Mouse (Mus musculus): ENCODE measurements around the gene Cisd2.
A peak's percentile ranks its signal among the peaks of the same experiment; 100 is the strongest.

Gene Cisd2

DNA sequence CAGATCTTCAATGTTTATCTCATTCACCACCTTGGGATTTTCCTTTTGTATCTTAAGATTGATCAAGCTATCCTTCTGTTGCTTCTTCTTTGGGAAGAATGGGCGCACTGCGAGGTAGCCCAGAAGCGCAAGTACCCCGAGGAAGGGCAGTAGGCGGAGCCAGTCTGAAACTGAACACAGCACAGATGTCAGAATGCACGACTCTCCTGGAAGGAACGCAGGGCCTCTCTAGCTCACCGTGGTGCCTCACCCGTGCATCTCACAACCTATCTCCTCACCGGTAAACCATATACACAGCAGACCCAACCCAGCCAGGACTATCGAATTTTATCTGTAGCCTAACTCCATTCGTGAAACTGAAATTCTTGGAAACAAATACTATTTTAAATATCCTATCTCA is 12.7 kb downstream of the Cisd2 start:
- DNase-seq (ENCODE audit: low spot score): no peak

DNA sequence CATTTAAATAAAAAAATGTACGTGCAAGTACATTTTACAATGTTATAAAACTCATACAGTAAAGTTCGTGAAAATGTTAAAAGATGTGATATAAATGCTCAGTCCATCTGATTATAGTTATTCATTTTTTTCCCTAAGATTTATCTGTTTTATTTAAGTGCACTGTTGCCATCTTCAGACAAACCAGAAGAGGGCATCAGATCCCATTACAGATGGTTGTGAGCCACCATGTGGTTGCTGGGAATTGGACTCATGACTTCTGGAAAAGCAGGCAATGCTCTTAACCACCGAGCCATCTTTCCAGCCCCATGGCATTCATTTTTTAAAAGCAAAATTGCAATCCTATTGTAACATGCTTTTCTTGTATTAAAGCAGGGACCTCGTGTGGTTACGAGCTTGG is 14.5 kb downstream of the Cisd2 start:
- no peak for DNase-seq (ENCODE audit: low spot score)

DNA sequence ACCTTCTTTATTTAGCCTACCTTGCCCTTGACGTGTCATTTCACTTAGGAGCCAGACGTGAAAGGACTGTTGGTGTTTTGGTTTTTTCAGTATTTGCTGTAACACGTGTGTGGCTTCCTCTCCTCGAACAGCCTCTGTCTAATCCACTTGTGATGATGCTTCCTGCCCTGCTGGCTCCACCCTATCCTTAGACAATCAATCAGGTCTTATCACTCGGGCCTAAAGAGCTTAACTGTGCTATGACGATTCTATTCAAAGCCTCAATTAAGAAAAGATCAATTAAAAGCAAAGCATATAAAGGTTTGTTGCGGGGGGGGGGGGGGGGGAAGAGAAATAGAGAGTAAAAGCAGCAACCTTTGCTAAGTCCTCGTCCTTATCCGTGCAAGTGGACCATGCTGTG is 16.4 kb downstream of the Cisd2 start:
- DNase-seq (ENCODE audit: low spot score): no peak

DNA sequence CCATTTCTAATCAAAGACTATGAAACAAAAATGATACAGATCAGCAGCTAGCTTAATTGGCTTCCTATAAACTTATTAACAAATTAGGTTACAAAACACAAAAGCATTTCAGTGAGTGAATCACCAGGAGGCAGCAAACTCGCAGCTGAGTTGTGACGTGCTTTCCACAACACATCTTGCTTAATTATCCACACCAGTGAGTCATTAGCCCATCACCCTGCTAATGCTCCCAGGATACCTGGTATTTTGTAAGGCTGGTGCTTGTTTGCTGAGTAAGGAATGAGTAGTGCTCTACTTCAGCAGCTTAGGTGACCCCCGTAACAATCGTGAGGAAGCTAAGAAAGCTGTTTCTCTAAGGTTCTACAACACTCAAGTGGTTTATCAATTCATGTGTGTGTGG is 19.1 kb downstream of the Cisd2 start:
- DNase-seq (ENCODE audit: low spot score): no peak

DNA sequence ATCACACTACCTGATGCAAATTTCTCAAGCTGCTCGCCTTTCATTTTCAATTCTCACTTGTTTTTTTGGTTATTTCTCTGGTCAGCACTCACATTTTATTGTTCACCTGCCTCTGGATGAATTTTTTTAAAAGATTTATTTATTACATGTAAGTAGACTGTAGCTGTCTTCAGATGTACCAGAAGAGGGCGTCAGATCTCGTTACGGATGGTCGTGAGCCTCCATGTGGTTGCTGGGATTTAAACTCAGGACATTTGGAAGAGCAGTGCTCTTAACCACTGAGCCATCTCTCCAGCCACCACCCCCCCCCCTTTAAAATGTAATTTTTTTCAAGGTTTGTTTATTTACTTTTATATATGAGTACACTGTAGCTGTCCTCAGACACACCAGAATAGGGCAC is 19.9 kb downstream of the Cisd2 start:
- no peak for DNase-seq (ENCODE audit: low spot score)

DNA sequence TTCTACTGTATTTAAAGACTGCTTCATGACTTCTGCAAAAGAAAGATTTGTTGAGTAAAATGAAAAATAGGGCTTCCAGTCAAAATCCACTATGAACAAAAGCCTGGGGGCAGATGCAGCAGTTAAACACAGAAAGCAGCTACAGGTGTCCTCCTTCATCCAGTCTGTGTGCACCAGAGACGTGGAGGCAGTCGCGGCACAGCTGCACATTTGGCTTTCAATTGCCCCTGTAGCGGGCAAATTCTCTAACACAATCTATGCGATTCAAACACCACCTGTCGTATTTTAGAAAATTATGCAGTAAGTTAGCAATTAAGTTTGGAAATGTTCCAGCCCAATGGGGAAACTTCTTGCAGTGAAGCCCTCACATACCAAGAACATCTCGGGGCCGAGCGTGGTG is 20.5 kb downstream of the Cisd2 start:
- no peak for DNase-seq (ENCODE audit: low spot score)

DNA sequence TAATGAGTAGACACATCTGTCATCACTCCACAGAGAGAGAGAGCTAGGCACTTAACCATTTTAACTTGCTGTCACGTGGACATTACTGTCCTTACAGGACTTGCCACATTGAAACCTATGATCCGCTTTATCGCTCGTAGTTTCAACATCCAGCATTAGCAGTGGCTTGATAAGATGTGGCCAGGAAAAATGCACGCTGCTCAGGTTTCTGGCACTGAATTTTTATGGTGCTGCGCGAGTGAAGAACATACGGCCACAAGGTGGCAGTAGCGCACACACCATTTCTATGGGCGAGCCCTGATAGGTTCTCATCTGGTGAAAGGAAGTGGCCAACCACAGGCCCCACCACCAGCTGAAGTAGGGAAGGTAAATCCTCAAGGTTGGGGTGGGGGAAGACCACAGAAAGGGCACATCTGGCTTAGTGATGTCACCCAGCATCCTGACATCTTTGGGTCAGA is 21.5 kb downstream of the Cisd2 start:
- peak; percentile 80 for DNase-seq (ENCODE audit: low spot score)

GRCm38 (mm10) chr3:135397112-135397511 is 26.6 kb downstream of the Cisd2 start:
- DNase-seq (ENCODE audit: low spot score): no peak

DNA sequence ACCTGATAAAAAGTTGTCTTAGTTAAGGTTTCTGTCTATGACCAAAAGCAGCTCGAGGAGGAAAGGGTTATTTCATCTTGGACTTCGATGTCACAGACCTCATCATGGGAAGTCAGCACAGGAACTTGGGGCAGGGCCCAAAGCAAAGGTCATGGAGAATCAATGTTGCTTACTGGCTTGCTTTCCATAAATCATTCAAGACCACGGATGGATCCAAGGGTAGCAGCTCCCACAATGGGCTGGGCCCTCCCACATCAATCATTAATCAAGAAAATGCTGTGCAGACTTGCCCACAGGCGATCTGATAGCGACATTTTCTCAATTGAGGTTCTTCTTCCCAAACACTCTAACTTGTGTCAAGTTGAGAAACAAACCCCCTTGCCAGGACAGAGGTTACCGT is 27.6 kb downstream of the Cisd2 start:
- DNase-seq (ENCODE audit: low spot score): no peak

GRCm38 (mm10) chr3:135395085-135395484 is 28.6 kb downstream of the Cisd2 start:
- DNase-seq (ENCODE audit: low spot score): no peak

- no peak for DNase-seq (ENCODE audit: low spot score)
Measured at GRCm38 (mm10) chr3:135393186-135393585, 30.5 kb downstream of the Cisd2 start.

- no peak for DNase-seq (ENCODE audit: low spot score)
Measured at GRCm38 (mm10) chr3:135379868-135380267, 43.9 kb downstream of the Cisd2 start.

DNA sequence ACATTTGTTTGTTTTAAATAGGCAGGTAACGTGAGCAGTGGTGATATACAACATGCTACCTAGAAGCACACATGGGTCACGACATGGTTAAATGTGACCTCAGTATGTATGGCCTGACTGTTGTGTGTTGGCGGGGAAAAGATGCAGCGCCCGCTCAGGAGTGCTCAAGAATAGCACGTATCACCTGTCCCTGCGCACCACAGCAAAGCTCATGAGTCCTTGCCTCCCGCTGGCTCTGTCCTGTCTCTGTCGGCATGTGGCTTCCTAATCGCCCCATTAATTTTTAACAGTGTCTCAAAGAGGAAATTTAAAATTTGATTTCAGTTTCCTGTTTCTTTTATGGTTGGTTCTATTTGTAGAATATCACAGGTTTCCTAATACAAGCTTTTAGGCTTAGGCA is 46.3 kb downstream of the Cisd2 start:
- DNase-seq (ENCODE audit: low spot score): no peak

DNA sequence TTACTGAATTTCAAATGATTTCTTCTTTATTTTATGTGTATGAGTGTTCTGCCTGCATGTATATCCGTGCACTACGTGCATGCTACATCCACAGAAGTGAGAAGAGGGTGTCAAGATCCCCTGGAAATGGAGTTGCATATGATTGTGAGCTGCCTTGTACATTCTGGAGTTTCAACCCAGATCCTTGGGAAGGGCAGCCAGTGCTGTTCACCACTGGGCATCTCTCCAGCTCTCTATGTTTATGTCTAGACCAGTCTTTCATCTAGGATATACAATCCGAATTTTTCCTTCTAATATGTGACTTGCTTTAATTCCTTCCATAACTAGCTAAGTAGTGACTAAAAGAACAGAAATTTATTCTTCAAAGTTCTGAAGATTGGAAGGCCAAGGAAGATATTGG is 47.9 kb downstream of the Cisd2 start:
- DNase-seq (ENCODE audit: low spot score): no peak

- DNase-seq (ENCODE audit: low spot score): no peak
Measured at GRCm38 (mm10) chr3:135357394-135357793, 66.3 kb downstream of the Cisd2 start.

Data from ovary, postnatal 14 days (tissue).